Mouse (Mus musculus) erythroid progenitor cell, adult 5-6 weeks (primary cell): ENCODE data around the gene Gm10801. TPM values are rescaled to one million over a fixed set of nuclear protein-coding genes. Genes with fewer than 3 reads are reported as not detected.
"Not testable (repeated sequence)": the region's sequence is repeated elsewhere in the genome, so short reads cannot be mapped to it uniquely, and the experiment has no call there.

Experiments used
- ATAC-seq: replicated peaks from 2 replicates; pipeline ENCODE4 v1.8.0; 2016; ENCODE audit warnings: moderate number of reproducible peaks, mild to moderate bottlenecking, moderate TSS enrichment, inconsistent platforms; ENCODE audit not compliant: poor library complexity, low FRiP score, severe bottlenecking
- total RNA-seq, 2 experiments: library from RNA; stranded (forward) in 1 of 2; stranded (reverse) in 1 of 2; fragments of 150-400 nt in 1 of 2; fragments of 186-747, 209-891 nt in 1 of 2; gene quantifications; 2 replicates each; pipeline versions ENCODE4 v1.2.3 to v1.2.4; 2015 to 2017; ENCODE audit warnings: low replicate concordance in 2 of 2

Gm10801 gene
- total RNA-seq (2015; ENCODE audit: low replicate concordance) (4.3 and 19.7 TPM in 2 replicates), total RNA-seq (2017; ENCODE audit: low replicate concordance) (29.6 and 83.8 TPM in 2 replicates)

- not testable (repeated sequence) for ATAC-seq
Measured at GRCm38 (mm10) chr2:98661937-98662336, at the start of gene Gm10801. Gene Gm10801, plus strand, starts transcription at chr2:98662237.

GRCm38 (mm10) chr2:98667201-98667600, 5.2 kb downstream of the Gm10801 start, which contains the start of gene Gm10800:
Gene Gm10800, minus strand, starts transcription at chr2:98667301.
- not testable (repeated sequence) for ATAC-seq

GRCm38 (mm10) chr2:98697533-98697932, 35.5 kb downstream of the Gm10801 start:
- no peak for ATAC-seq

Other genes with a start within 250 kb of the Gm10801 start
- 153 and 184 TPM in 2 replicates for gene Gm10800, start 5.1 kb downstream of the Gm10801 start, total RNA-seq (2015; ENCODE audit: low replicate concordance)
- 1,200 and 1,914 TPM in 2 replicates for gene Gm10800, start 5.1 kb downstream of the Gm10801 start, total RNA-seq (2017; ENCODE audit: low replicate concordance)